Mouse (Mus musculus) embryonic facial prominence, embryonic 13.5 days (tissue): ENCODE data around the gene Prdx5. TPM values are rescaled to one million over a fixed set of nuclear protein-coding genes. Genes with fewer than 3 reads are reported as not detected.

Experiments
- ATAC-seq: fragments of 200-750 bp; cut with Nextera tagmentation; 2 replicates; pipeline ENCODE4 v1.8.0; 2017; ENCODE audit warnings: low read depth; ENCODE audit not compliant: insufficient number of reproducible peaks, insufficient read depth, low FRiP score, low TSS enrichment
- H3K27ac ChIP-seq: fragments of 300-500 bp; sonication (generic); 2 replicates; pipeline ENCODE4 v1.5.1; 2015; ENCODE audit warnings: moderate library complexity, mild to moderate bottlenecking, inconsistent platforms
- H3K27me3 ChIP-seq: fragments of 300-500 bp; sonication (generic); 2 replicates; pipeline ENCODE4 v1.6.1; 2015; ENCODE audit warnings: mild to moderate bottlenecking, inconsistent platforms
- H3K36me3 ChIP-seq: fragments of 300-500 bp; sonication (generic); 2 replicates; pipeline ENCODE4 v1.6.1; 2015; ENCODE audit warnings: mild to moderate bottlenecking, inconsistent platforms
- H3K4me1 ChIP-seq: fragments of 300-500 bp; sonication (generic); 2 replicates; pipeline ENCODE4 v1.6.1; 2015; ENCODE audit warnings: inconsistent platforms
- H3K4me2 ChIP-seq: fragments of 300-500 bp; sonication (generic); 2 replicates; pipeline ENCODE4 v1.6.1; 2015; ENCODE audit warnings: moderate library complexity, mild to moderate bottlenecking, inconsistent platforms
- H3K4me3 ChIP-seq: fragments of 300-500 bp; sonication (generic); 2 replicates; pipeline ENCODE4 v1.5.1; 2015; ENCODE audit warnings: mild to moderate bottlenecking, inconsistent platforms
- H3K9ac ChIP-seq: fragments of 300-500 bp; sonication (generic); 2 replicates; pipeline ENCODE4 v1.6.1; 2015; ENCODE audit warnings: mild to moderate bottlenecking, inconsistent platforms
- H3K9me3 ChIP-seq: fragments of 300-500 bp; sonication (generic); 2 replicates; pipeline ENCODE4 v1.6.1; 2016; ENCODE audit warnings: inconsistent platforms
- WGBS: fragments of 180-500 bp; shearing (Covaris S2); methylation state at CpG from one replicate; pipeline ENCODE4 v1.1.7; 2015; ENCODE audit warnings: mixed read lengths; 5-methylcytosine and 5-hydroxymethylcytosine counted together
- polyA plus RNA-seq: library from polyadenylated mRNA; unstranded; fragments of >200 nt; fragmentation: Nextera tagmentation; extraction: Ambion mirVana; gene quantifications from 2 replicates; pipeline ENCODE4 v1.2.1, GENCODE M21; 2015

The Prdx5 gene
- polyA plus RNA-seq, 1 experiment from 2014 or later, result 239 TPM

DNA sequence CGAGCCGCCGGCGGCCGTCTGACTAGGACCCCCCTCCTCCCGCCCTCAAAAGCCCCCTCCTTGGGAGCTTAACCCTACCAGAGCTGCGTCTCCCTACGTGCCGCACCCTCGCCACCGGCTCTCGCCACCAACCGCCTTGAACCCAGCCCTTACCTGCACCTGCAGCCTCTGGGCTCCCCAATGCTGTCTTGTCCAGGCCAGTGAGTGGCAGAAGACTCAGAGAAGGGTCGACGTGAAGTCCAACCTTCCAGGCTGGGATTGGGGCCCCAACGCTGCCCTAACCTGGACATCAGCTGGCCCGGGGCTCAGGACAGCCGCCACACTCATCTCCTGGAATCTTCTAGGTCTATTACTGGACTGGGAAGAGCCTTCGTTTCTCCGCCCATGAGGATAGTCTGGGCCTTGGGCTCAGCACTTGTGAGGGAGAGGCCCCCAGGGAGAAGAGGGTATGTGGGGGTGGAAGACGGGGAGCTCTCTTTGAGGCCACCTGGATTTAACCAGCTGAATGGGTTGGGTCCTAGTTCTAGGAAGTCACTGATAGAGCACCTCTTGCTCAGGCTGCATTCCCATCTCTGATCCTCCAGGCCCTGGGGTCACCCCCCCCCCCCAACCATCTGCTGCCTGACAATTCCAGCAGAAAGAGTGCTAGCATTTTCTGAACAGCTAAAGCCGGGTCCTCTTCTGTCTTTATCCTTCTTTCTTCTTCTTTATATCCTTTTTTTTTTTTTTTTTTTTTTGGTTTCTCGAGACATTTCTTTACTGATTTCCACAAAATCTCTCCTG lies 24.5 kb upstream of the Prdx5 start, which contains the start of gene Kcnk4:
TSS of gene Kcnk4 (minus strand) at position 321 of the 783 bp plus-strand sequence.
- Histone ChIP-seq H3K27ac (no peak within 1 kb of the TSS), H3K4me2 (peak within 1 kb of the TSS; percentile 85), H3K4me3 (peak within 1 kb of the TSS; percentile 47), H3K36me3 (no peaks in the 10 kb centered on the region; the same call in 1 of the 2 replicates), H3K27me3 (peaks cover 67% of the 10 kb centered on the region), H3K9ac (peak within 1 kb of the TSS; percentile 67), H3K9me3 (no peaks in the 10 kb centered on the region), H3K4me1 (peaks cover 18% of the 10 kb centered on the region)
- 9% methylated on average over 23 of the region's 23 CpGs for WGBS
- no peak for ATAC-seq

DNA sequence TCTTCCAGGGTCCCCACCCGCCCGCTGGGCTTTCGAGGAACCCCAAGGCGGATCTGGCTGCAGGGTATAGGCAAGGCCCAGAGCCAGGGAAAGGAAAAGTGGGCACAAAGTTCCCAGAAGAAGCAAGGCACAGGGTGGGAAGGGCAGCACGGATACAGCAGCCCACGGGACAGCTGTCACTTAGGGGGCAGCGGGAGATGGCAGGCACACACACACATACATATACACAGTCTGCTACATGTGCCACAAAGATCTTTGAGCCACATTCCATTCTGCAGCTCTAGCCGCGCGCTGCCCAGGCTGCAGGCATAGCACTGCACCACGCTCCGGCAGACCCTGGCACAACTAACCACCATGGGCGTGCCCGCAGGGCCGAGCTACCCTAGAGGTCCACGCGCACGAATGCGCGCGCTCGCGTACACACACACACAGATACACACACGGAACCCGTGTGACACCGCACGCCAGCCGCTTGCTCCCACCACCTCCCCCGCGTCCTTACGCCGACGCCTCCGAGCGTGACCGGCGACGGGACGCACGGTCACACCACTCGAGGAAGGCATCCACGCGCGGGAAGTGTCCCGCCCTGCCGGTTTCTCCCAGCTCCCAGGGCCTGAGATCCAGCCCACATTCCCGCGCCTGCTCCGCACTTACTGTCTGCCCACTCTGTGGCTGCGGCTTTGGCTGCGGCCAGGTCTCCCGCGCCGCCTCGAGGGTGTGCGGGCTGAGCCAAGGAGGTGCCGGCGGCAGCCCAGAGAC lies 23.7 kb upstream of the Prdx5 start:
- H3K4me3 ChIP-seq, result peak overlapping the region; percentile 47
- peak overlapping the region; percentile 85 for H3K4me2 ChIP-seq
- H3K4me1 ChIP-seq, result peaks cover 17% of the 10 kb centered on the region
- H3K27ac ChIP-seq, result no peak overlapping the region
- 2% methylated on average over 58 of the region's 58 CpGs for WGBS
- H3K27me3 ChIP-seq, result peaks cover 75% of the 10 kb centered on the region
- no peaks in the 10 kb centered on the region; the same call in 1 of the 2 replicates for H3K36me3 ChIP-seq
- H3K9me3 ChIP-seq, result no peaks in the 10 kb centered on the region
- peak; percentile 43 for ATAC-seq
- peak overlapping the region; percentile 67 for H3K9ac ChIP-seq

DNA sequence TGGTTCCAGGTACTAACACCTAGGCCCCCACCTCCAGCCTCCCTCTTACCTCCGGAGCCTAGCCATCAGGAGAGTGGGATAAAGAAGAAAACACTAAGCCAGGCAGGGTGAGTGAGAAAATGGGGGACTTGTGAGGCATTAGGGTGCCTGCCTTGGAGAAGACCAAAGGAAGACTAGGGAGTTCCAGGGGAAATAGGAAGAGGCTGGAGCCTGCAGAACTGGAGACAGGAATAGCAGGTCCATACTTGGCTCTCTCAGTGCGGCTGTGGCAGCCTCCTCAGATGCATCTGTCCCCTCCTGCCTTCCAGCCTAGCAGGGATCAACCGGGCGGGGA lies 23.2 kb upstream of the Prdx5 start:
- Histone ChIP-seq H3K27me3 (peaks cover 80% of the 10 kb centered on the region), H3K4me1 (peaks cover 19% of the 10 kb centered on the region), H3K9me3 (no peaks in the 10 kb centered on the region), H3K36me3 (no peaks in the 10 kb centered on the region; the same call in 1 of the 2 replicates), H3K4me3 (peak overlapping the region; percentile 47; the same call in 1 of the 2 replicates), H3K27ac (no peak overlapping the region), H3K4me2 (peak overlapping the region; percentile 85), H3K9ac (peak overlapping the region; percentile 67; the same call in 1 of the 2 replicates)
- WGBS, result 21% methylated on average over 4 of the region's 4 CpGs
- ATAC-seq, result no peak

DNA sequence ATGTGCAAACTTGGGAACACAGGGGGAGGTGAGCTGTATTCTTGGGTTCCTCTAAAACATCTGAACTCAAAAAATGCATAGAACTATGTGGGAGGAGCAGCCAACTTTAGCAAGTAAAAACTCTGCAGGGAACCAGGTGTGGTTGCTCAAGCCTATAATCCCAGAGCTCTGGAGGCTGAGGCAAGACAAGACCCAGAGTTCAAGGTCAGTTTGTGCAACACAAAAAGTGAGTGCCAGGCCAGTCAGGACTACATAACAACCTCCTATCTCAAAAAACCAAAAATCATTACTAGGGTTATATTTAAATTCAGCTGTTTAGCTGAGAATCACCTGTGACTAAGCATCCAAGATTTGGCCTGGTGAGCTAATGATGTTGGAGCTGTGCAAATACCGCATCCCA lies 22.1 kb upstream of the Prdx5 start:
- Histone ChIP-seq H3K27ac (no peak overlapping the region), H3K4me1 (peaks cover 27% of the 10 kb centered on the region), H3K9me3 (no peaks in the 10 kb centered on the region), H3K9ac (no peak overlapping the region), H3K4me2 (no peak overlapping the region), H3K4me3 (no peak overlapping the region), H3K36me3 (no peaks in the 10 kb centered on the region), H3K27me3 (peaks cover 91% of the 10 kb centered on the region)
- no peak for ATAC-seq
- WGBS, result 38% methylated on average over 1 of the region's 1 CpGs

DNA sequence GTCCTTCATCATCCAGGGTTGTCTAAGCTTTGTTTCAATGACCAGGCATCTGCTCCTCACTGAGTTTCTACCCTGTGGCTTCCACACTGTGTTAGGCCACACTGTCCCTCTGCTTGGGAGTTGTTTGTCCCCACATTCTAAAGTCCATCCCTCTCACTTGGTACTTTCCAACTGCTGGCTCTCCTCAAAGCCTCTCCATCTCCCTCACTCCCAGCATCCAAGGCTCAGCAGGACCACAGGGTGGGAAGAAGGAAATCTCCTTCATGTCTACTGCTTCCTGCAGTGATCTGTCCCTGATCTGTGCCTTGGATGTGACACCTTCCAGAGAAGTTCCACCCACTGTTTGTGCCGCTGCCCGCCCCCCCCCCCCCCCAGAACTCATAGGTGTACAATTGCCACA lies 21.1 kb upstream of the Prdx5 start:
- no peaks in the 10 kb centered on the region for H3K9me3 ChIP-seq
- H3K27ac ChIP-seq, result no peak overlapping the region
- peaks cover 36% of the 10 kb centered on the region for H3K4me1 ChIP-seq
- H3K4me2 ChIP-seq, result no peak overlapping the region
- ATAC-seq, result no peak
- H3K27me3 ChIP-seq, result peaks cover 97% of the 10 kb centered on the region
- H3K4me3 ChIP-seq, result no peak overlapping the region
- WGBS, result 5% methylated on average over 2 of the region's 2 CpGs
- no peak overlapping the region for H3K9ac ChIP-seq
- H3K36me3 ChIP-seq, result no peaks in the 10 kb centered on the region

DNA sequence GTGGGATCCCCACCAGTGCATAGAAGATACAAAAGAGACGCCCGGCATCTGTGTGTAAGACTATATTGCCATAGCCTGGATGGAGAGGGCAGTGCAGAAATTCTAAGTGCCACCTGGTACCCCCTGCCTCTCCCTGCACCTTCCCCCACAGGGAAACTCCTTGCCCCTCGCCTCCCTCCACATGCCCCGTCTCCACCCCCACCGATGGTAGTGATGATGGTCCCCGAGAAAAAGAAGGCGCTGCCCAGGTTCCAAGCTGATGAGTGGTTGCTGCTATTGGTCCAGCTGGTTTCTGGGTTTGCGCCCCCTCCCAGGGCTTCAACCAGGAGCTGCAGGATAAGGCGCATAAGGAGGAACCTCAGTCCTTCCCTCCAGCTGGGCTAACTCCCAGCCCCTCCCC lies 18.2 kb upstream of the Prdx5 start:
- H3K4me1 ChIP-seq, result peaks cover 36% of the 10 kb centered on the region
- peak overlapping the region; percentile 54 for H3K4me2 ChIP-seq
- no peaks in the 10 kb centered on the region for H3K36me3 ChIP-seq
- peak overlapping the region; percentile 32 for H3K4me3 ChIP-seq
- H3K9ac ChIP-seq, result 0 out of 2 replicates have a peak overlapping the region, but pooled peaks have one; percentile 27
- no peaks in the 10 kb centered on the region for H3K9me3 ChIP-seq
- no peak overlapping the region for H3K27ac ChIP-seq
- H3K27me3 ChIP-seq, result peaks cover 97% of the 10 kb centered on the region
- no peak for ATAC-seq
- 8% methylated on average over 9 of the region's 9 CpGs for WGBS

DNA sequence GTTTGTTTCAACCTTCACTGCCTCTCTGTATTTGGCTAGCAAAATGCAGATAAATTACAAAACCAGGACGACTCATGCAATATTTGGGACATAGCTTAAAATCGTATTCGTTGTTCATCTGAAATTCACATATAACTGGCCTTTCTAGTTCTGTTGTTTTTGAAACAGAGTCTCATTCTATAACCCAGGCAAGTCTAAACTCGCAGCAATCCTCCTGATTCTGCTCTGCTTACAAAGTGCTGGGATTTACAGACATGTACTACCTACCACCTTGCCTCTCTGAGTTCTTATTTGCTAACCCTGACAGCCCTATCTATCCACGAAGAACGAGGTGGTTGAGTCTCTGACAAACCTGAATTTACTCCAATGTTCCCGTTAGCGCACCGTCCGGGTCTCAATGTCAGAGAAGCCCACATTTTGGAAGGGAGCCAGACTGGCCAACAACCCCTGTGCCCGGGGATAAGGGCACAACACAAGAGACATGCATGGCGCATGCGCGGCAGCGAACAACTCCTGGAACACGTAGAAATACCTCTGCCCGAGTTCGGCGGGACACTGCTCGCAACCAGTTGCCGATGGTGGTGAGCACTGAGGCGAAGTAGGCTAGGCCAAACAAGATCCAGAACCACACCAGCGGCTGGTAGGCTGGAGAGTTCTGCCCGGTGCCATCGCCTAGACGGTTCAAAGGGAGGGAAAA lies 16.8 kb upstream of the Prdx5 start:
- H3K4me2 ChIP-seq, result peak overlapping the region; percentile 54
- H3K4me1 ChIP-seq, result peaks cover 41% of the 10 kb centered on the region
- H3K36me3 ChIP-seq, result no peaks in the 10 kb centered on the region
- no peaks in the 10 kb centered on the region for H3K9me3 ChIP-seq
- H3K9ac ChIP-seq, result peak overlapping the region; percentile 49; the same call in 1 of the 2 replicates
- peak overlapping the region; percentile 32 for H3K4me3 ChIP-seq
- peak overlapping the region; percentile 49; the same call in 1 of the 2 replicates for H3K27ac ChIP-seq
- WGBS, result 10% methylated on average over 26 of the region's 26 CpGs
- ATAC-seq, result no peak
- peaks cover 91% of the 10 kb centered on the region for H3K27me3 ChIP-seq

DNA sequence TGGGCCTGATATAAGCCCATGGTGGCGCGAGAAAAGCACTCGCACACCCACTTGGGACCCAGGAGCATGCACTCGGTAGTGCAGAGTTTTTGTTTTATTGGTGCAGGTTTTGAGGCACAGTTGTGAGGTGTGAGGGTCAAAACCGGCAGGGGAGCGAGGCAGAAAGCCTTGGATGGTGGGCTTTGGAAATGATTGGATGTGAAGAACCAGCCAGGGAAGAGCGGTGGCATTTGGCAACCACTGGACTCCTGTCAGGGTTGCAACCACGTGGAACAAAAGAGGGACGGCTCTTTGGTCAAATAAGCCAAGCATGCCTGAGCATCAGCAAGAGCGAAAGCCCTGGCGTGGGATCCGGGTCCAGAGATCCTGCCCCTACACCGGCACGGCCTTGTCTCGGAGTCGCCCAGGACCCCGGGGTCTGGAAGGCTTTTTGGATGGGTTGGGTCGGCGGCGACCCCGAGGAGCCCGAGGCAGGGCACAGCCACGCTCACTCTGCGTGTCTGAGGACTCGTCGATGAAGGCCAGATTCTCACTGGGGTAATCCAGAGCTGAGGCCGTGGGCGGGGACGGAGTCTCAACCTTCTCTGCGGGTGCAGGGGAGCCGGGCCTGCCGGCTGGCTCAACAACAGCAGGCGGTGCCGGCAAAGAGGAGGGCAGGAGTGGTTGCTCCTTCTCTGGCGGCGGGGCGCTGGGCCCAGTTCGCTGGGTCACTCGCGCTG lies 15.9 kb upstream of the Prdx5 start:
- Histone ChIP-seq H3K27me3 (peaks cover 82% of the 10 kb centered on the region), H3K4me1 (peaks cover 45% of the 10 kb centered on the region), H3K9me3 (no peaks in the 10 kb centered on the region), H3K27ac (no peak overlapping the region; the same call in 1 of the 2 replicates), H3K9ac (peak overlapping the region; percentile 54), H3K36me3 (no peaks in the 10 kb centered on the region), H3K4me3 (peak overlapping the region; percentile 29), H3K4me2 (peak overlapping the region; percentile 49)
- no peak for ATAC-seq
- 7% methylated on average over 40 of the region's 40 CpGs for WGBS

DNA sequence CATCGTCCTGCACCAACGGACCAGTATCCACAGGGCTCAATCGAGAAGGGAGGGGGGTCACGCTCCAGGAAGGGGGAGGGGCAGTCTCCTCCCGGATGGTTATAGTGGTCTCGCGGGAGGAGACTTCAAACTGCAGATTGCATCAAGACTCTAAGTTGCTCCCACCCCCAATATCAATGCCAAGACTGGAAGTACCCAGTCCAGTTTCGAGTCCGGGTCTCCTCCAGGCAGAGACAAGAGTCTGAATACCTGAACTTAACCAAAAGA lies 15.3 kb upstream of the Prdx5 start, which contains the start of gene Catsperz:
TSS of gene Catsperz (minus strand) at position 74 of the 267 bp plus-strand sequence.
- peak within 1 kb of the TSS; percentile 54 for H3K9ac ChIP-seq
- H3K36me3 ChIP-seq, result no peaks in the 10 kb centered on the region
- H3K4me3 ChIP-seq, result peak within 1 kb of the TSS; percentile 29
- no peak within 1 kb of the TSS; the same call in 1 of the 2 replicates for H3K27ac ChIP-seq
- no peaks in the 10 kb centered on the region for H3K9me3 ChIP-seq
- H3K4me1 ChIP-seq, result peaks cover 50% of the 10 kb centered on the region
- no peak for ATAC-seq
- peaks cover 77% of the 10 kb centered on the region for H3K27me3 ChIP-seq
- H3K4me2 ChIP-seq, result peak within 1 kb of the TSS; percentile 49
- WGBS, result 3% methylated on average over 9 of the region's 9 CpGs

DNA sequence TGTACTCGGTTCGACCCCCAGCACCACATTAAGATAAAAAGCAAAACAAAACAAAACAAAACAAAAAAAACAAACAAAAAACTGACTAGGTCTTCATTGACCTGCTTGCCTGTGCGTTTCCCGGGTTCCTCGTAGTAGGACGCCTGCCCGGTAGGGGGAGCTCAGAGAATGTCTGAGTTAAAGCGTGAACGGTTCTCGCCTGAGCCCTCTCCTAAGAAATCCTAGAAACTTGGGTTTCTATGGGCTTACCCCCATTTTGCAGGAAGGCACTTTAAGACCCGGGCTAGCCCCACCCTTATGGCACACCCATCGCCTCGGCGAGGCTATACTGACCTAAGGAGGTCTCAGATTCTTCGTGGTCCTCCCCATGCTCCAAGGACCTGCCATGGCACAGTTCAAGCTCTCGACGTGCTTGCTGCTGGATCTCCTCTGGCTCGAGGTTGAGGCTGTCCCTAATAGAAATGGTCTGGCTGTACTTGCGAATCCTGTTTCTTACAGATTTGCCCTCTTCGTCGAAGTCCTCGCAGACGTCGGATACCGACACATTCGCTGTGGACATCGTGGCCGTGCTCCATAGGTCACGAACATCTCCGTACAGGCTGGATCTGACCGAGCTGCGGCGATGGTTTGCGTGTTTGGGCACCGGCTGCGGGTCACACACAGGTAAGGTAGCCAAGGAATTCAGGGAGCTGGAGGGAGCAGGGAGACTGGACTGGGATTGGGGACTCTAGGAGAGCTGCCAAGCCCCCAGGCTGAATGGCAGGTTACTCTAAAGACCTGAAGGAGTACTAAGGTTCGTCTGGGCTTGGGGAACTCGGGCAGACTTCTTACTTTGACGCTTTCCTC lies 14.8 kb upstream of the Prdx5 start:
- Histone ChIP-seq H3K4me1 (peaks cover 56% of the 10 kb centered on the region), H3K36me3 (no peaks in the 10 kb centered on the region), H3K9me3 (no peaks in the 10 kb centered on the region), H3K9ac (peak overlapping the region; percentile 54), H3K27ac (no peak overlapping the region), H3K4me2 (peak overlapping the region; percentile 49), H3K4me3 (peak overlapping the region; percentile 29), H3K27me3 (peaks cover 73% of the 10 kb centered on the region)
- 3% methylated on average over 39 of the region's 39 CpGs for WGBS
- no peak for ATAC-seq
